ENCODE assay signal across 8 mouse cellular contexts in the genomic region with DNA sequence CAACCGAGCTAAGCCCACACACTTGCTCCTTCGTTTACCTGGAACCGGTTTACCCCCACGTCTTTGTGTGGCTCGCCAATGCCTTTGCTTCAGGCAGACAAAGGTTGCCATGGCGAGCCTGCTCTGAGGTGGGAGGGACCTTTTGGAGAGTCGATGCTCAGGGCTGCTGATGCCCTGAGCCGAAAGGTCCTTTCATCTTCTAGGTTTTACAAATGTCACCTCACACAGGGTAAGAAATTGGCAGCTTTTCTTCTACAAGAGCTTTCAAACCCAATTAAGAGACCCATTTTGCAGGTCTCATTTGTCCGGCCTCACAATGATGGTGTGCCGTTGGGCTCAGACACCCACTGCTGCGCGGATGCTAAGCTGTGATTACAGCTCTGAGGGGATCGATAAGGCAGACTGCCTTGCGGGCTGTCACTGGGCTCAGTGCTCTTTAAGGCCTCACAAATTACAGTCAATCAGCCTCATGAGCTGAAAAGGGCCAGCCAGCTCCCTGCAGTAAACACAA. TPM values are rescaled to one million over a fixed set of nuclear protein-coding genes. Genes with fewer than 3 reads are reported as not detected.
A peak's percentile ranks its signal among the peaks of the same experiment; 100 is the strongest.
DNase-seq lines count a peak whose midpoint lies in the region; ATAC-seq lines count a peak whose summit lies in the region.

No protein-coding gene starts in this region.

- H3K4me1 ChIP-seq in heart, embryonic 15.5 days (replicated peaks) = peaks cover 43% of the 10 kb centered on the region
- H3K4me1 ChIP-seq in hindbrain, embryonic 11.5 days (replicated peaks; ENCODE audit: control insufficient read depth, insufficient read depth, low read length) = no peaks in the 10 kb centered on the region; the same call in 1 of the 2 replicates
- H3K4me1 ChIP-seq in midbrain, embryonic 14.5 days (ENCODE audit: control insufficient read depth, insufficient read depth, low read length) = peaks cover 14% of the 10 kb centered on the region; the same call in 1 of the 2 replicates

- no peak overlapping the region for H3K4me2 ChIP-seq in heart, embryonic 15.5 days
- peak overlapping the region; percentile 47 for H3K4me2 ChIP-seq in hindbrain, embryonic 11.5 days (replicated peaks; ENCODE audit: low read depth, low read length)
- H3K4me2 ChIP-seq in midbrain, embryonic 14.5 days (ENCODE audit: low read length) = peak overlapping the region; percentile 49

- H3K4me3 ChIP-seq in heart, embryonic 15.5 days = no peak overlapping the region
- H3K4me3 ChIP-seq in hindbrain, embryonic 11.5 days (ENCODE audit: low read depth, low read length) = peak overlapping the region; percentile 19
- H3K4me3 ChIP-seq in midbrain, embryonic 14.5 days (replicated peaks; ENCODE audit: low read depth, low read length) = no peak overlapping the region; the same call in 1 of the 2 replicates

- 24% methylated on average over 14 of the region's 14 CpGs for WGBS in heart, embryonic 15.5 days
- WGBS in hindbrain, embryonic 11.5 days = 3% methylated on average over 14 of the region's 14 CpGs
- WGBS in midbrain, embryonic 14.5 days = 1% methylated on average over 14 of the region's 14 CpGs

- H3K27me3 ChIP-seq in heart, embryonic 15.5 days = no peaks in the 10 kb centered on the region
- no peaks in the 10 kb centered on the region for H3K27me3 ChIP-seq in hindbrain, embryonic 11.5 days (ENCODE audit: control insufficient read depth, insufficient read depth, low read length)
- H3K27me3 ChIP-seq in midbrain, embryonic 14.5 days (ENCODE audit: control insufficient read depth, insufficient read depth, low read length) = no peaks in the 10 kb centered on the region

- ATAC-seq in heart, embryonic 15.5 days (replicated peaks; ENCODE audit: insufficient number of reproducible peaks, insufficient read depth, low FRiP score, low read depth) = no peak
- peak; percentile 94 for ATAC-seq in hindbrain, embryonic 11.5 days (ENCODE audit: low FRiP score)
- peak; percentile 90 for ATAC-seq in midbrain, embryonic 14.5 days (ENCODE audit: low FRiP score, low TSS enrichment)
- no peak for ATAC-seq in erythroid progenitor cell, adult 5-6 weeks (replicated peaks; ENCODE audit: low FRiP score, poor library complexity, severe bottlenecking)

- DNase-seq in heart, adult 11 months = no peak
- DNase-seq in WW6 (ENCODE audit: low read depth, low spot score) = peak; percentile 65
- peak; percentile 81 for DNase-seq in hindbrain, embryonic 11.5 days (ENCODE audit: low spot score)
- peak; percentile 88 for DNase-seq in midbrain, embryonic 14.5 days
- no peak for DNase-seq in thymus, postnatal 10 days (ENCODE audit: low spot score in 2 of 2)
- DNase-seq in gastrocnemius, postnatal 10 days = no peak

- no peaks in the 10 kb centered on the region for H3K36me3 ChIP-seq in heart, embryonic 15.5 days
- no peaks in the 10 kb centered on the region for H3K36me3 ChIP-seq in hindbrain, embryonic 11.5 days (ENCODE audit: control insufficient read depth, insufficient read depth, low read length)
- no peaks in the 10 kb centered on the region for H3K36me3 ChIP-seq in midbrain, embryonic 14.5 days (ENCODE audit: control insufficient read depth, insufficient read depth, low read length)

- H3K9me3 ChIP-seq in heart, embryonic 15.5 days (replicated peaks) = no peaks in the 10 kb centered on the region
- no peaks in the 10 kb centered on the region for H3K9me3 ChIP-seq in hindbrain, embryonic 11.5 days (ENCODE audit: control insufficient read depth, low read length)
- H3K9me3 ChIP-seq in midbrain, embryonic 14.5 days (ENCODE audit: control insufficient read depth, low read length) = no peaks in the 10 kb centered on the region

- H3K27ac ChIP-seq in heart, embryonic 15.5 days = peak overlapping the region; percentile 42
- H3K27ac ChIP-seq in hindbrain, embryonic 11.5 days (ENCODE audit: low read depth, low read length) = peak overlapping the region; percentile 75
- H3K27ac ChIP-seq in midbrain, embryonic 14.5 days (replicated peaks; ENCODE audit: low read depth, low read length) = peak overlapping the region; percentile 90

- no peak overlapping the region for H3K9ac ChIP-seq in heart, embryonic 15.5 days
- H3K9ac ChIP-seq in hindbrain, embryonic 11.5 days (ENCODE audit: low read depth, low read length) = peak overlapping the region; percentile 56
- peak overlapping the region; percentile 40; the same call in 1 of the 2 replicates for H3K9ac ChIP-seq in midbrain, embryonic 14.5 days (replicated peaks; ENCODE audit: low read length)

RNA-seq across cellular contexts. Expression of a gene that starts 29.9 kb away (rescaled TPM):
- 92.1 and 115 TPM in 2 replicates for polyA plus RNA-seq in heart, embryonic 15.5 days (2015; fragmentation: Nextera tagmentation; extraction: Ambion mirVana)
- polyA plus RNA-seq in hindbrain, embryonic 11.5 days (2014; fragmentation: Nextera tagmentation; extraction: Ambion mirVana) = 8.3 and 14.3 TPM in 2 replicates
- polyA plus RNA-seq in midbrain, embryonic 14.5 days (2014; fragmentation: Nextera tagmentation; extraction: Ambion mirVana) = 24.0 and 25.3 TPM in 2 replicates
- 10 to 100 TPM; 38.1 to 45.7 TPM for total RNA-seq in gastrocnemius, postnatal 10 days (2021)
- 5.4 TPM in 1 of 2 replicates, not detected in the other for total RNA-seq in erythroid progenitor cell, adult 5-6 weeks (2015; ENCODE audit: low replicate concordance)
- 6.0 TPM in 1 of 2 replicates, not detected in the other for total RNA-seq in erythroid progenitor cell, adult 5-6 weeks (2017; ENCODE audit: low replicate concordance)

RNA-seq across cellular contexts. Expression of a gene that starts 59.3 kb away (rescaled TPM):
- polyA plus RNA-seq in heart, embryonic 15.5 days (2015; fragmentation: Nextera tagmentation; extraction: Ambion mirVana) = 42.5 and 45.8 TPM in 2 replicates
- 66.4 and 73.5 TPM in 2 replicates for polyA plus RNA-seq in hindbrain, embryonic 11.5 days (2014; fragmentation: Nextera tagmentation; extraction: Ambion mirVana)
- 7.1 and 16.3 TPM in 2 replicates for polyA plus RNA-seq in midbrain, embryonic 14.5 days (2014; fragmentation: Nextera tagmentation; extraction: Ambion mirVana)
- total RNA-seq in gastrocnemius, postnatal 10 days (2021) = 1 to 10 TPM; 3.9 to 4.8 TPM
- total RNA-seq in erythroid progenitor cell, adult 5-6 weeks (2015; ENCODE audit: low replicate concordance) = 119 and 122 TPM in 2 replicates
- 145 and 148 TPM in 2 replicates for total RNA-seq in erythroid progenitor cell, adult 5-6 weeks (2017; ENCODE audit: low replicate concordance)

Comparison
In these comparisons a context has a peak if more than half of its experiments do, and no peak if none do; other contexts are left out.
1. ATAC-seq: peak in hindbrain, embryonic 11.5 days (single experiment) and midbrain, embryonic 14.5 days (single experiment); none in heart, embryonic 15.5 days (single experiment) and erythroid progenitor cell, adult 5-6 weeks (single experiment).
2. DNase-seq: peak in WW6 (single experiment), hindbrain, embryonic 11.5 days (single experiment) and midbrain, embryonic 14.5 days (single experiment); none in heart, adult 11 months (single experiment), thymus, postnatal 10 days (0 of 2) and gastrocnemius, postnatal 10 days (single experiment).
3. Peak in every context shown above with its lines, with median percentiles within 50 percentile points of each other: H3K27ac ChIP-seq.